Mouse (Mus musculus) midbrain, embryonic 10.5 days (tissue): ENCODE data around the gene Epb41l2. TPM values are rescaled to one million over a fixed set of nuclear protein-coding genes. Genes with fewer than 3 reads are reported as not detected.
A peak's percentile ranks its signal among the peaks of the same experiment; 100 is the strongest.

ENCODE experiments used
- DNase-seq: peaks from one replicate; pipeline ENCODE4 v3.0.0-alpha.2; 2017; ENCODE audit warnings: low spot score
- H3K27ac ChIP-seq: fragments of 300-500 bp; sonication (generic); replicated peaks from 2 replicates; pipeline ENCODE4 v1.5.1; 2016; ENCODE audit warnings: mild to moderate bottlenecking
- H3K27me3 ChIP-seq: fragments of 300-500 bp; sonication (generic); 2 replicates; pipeline ENCODE4 v1.6.1; 2016; ENCODE audit warnings: low read depth, mild to moderate bottlenecking; ENCODE audit not compliant: poor library complexity, severe bottlenecking
- H3K36me3 ChIP-seq: fragments of 300-500 bp; sonication (generic); 2 replicates; pipeline ENCODE4 v1.6.1; 2016; ENCODE audit warnings: mild to moderate bottlenecking, moderate library complexity
- H3K4me1 ChIP-seq: fragments of 300-500 bp; sonication (generic); 2 replicates; pipeline ENCODE4 v1.6.1; 2016
- H3K4me3 ChIP-seq: fragments of 300-500 bp; sonication (generic); 2 replicates; pipeline ENCODE4 v1.5.1; 2016; ENCODE audit warnings: mild to moderate bottlenecking, moderate library complexity
- H3K9me3 ChIP-seq: fragments of 300-500 bp; sonication (generic); replicated peaks from 2 replicates; pipeline ENCODE4 v1.6.1; 2016; ENCODE audit warnings: mild to moderate bottlenecking
- WGBS: fragments of 180-500 bp; shearing (Covaris S2); methylation state at CpG from one replicate; pipeline ENCODE4 v1.1.7; 2016; 5-methylcytosine and 5-hydroxymethylcytosine counted together
- polyA plus RNA-seq: library from polyadenylated mRNA; unstranded; fragments of >200 nt; fragmentation: Nextera tagmentation; extraction: Ambion mirVana; gene quantifications from 2 replicates; pipeline ENCODE4 v1.2.1, GENCODE M21; 2016

The Epb41l2 gene
- polyA plus RNA-seq, 1 experiment from 2014 or later = 43.2 TPM

DNA sequence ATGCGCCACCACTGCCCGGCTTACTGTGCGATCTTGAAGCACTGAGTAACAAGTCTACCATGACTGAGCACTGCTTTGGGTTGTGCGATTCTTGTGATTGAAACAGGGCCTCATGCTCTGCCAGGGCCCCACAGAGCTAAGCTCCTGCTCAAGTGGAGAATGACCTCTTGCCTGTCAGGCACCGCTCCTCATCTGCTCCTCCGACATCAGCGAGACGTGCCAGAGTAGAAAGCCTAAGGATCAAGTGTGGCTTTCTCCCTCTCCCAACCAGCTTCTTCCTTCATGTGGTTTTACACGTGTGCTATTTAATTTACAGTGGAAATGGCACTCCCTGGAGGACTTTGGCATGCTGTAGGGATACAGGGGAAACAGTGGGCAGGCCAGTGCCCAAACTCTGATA is 10.1 kb downstream of the Epb41l2 start:
- WGBS = 83% methylated on average over 9 of the region's 9 CpGs
- no peaks in the 10 kb centered on the region for H3K36me3 ChIP-seq
- H3K27ac ChIP-seq = no peak overlapping the region
- H3K4me1 ChIP-seq = peaks cover 28% of the 10 kb centered on the region
- no peak overlapping the region for H3K4me3 ChIP-seq
- no peaks in the 10 kb centered on the region for H3K27me3 ChIP-seq
- H3K9me3 ChIP-seq = no peaks in the 10 kb centered on the region
- DNase-seq = no peak

DNA sequence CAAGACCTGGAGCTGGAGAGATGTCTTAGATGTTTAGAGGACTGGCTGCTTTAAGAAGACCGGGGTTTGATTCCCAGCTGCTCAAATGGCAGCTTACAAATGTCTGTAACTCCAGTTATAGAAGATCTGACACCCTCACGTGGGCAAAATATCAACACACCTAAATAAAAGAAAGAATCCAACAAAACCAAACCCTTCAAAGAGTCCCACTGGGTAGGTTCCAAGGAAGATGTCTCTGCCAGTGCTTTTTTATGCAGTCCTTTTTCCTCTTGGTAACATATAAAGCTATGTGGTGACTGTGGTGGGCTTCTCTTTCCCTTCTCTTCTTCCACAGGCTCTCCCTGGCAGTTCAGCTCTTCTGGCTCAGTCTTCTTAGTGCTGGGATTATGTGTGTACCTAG is 11.7 kb downstream of the Epb41l2 start:
- Histone ChIP-seq H3K4me1 (peaks cover 28% of the 10 kb centered on the region), H3K4me3 (no peak overlapping the region), H3K36me3 (no peaks in the 10 kb centered on the region), H3K27ac (no peak overlapping the region), H3K9me3 (no peaks in the 10 kb centered on the region), H3K27me3 (no peaks in the 10 kb centered on the region)
- WGBS = 73% methylated on average over 2 of the region's 2 CpGs
- DNase-seq = no peak

GRCm38 (mm10) chr10:25371915-25372371 is 12.3 kb downstream of the Epb41l2 start:
- DNase-seq = no peak
- peaks cover 28% of the 10 kb centered on the region for H3K4me1 ChIP-seq
- H3K27me3 ChIP-seq = no peaks in the 10 kb centered on the region
- no peak overlapping the region for H3K27ac ChIP-seq
- H3K4me3 ChIP-seq = no peak overlapping the region
- no peaks in the 10 kb centered on the region for H3K36me3 ChIP-seq
- no peaks in the 10 kb centered on the region for H3K9me3 ChIP-seq
- 41% methylated on average over 3 of the region's 3 CpGs for WGBS

GRCm38 (mm10) chr10:25372510-25373148 is 13.0 kb downstream of the Epb41l2 start:
- no peaks in the 10 kb centered on the region for H3K27me3 ChIP-seq
- no peak for DNase-seq
- WGBS = 64% methylated on average over 10 of the region's 10 CpGs
- peaks cover 5% of the 10 kb centered on the region; the same call in 1 of the 2 replicates for H3K36me3 ChIP-seq
- H3K27ac ChIP-seq = no peak overlapping the region; the same call in 1 of the 2 replicates
- H3K4me3 ChIP-seq = no peak overlapping the region
- no peaks in the 10 kb centered on the region for H3K9me3 ChIP-seq
- H3K4me1 ChIP-seq = peaks cover 28% of the 10 kb centered on the region

DNA sequence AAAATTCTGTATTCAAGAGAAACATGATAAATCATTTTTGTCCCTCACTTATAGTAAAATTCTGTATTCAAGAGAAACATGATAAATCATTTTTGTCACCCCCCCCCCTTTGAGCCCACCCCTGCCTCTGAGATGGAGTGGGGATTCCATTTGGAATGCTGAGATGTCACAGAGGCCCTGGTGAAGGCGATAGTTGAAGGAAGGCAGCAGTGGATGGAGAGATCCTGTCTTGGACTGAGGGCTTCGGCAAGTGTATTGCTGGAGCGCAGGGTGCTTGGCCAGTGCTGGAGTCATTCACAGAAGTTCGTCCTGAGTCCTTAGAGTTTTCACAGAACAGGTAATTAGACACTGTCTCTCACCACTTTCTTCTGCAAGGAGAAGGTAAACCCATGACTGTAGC is 15.4 kb downstream of the Epb41l2 start:
- Histone ChIP-seq H3K4me3 (no peak overlapping the region), H3K27me3 (no peaks in the 10 kb centered on the region), H3K36me3 (peaks cover 7% of the 10 kb centered on the region; the same call in 1 of the 2 replicates), H3K9me3 (no peaks in the 10 kb centered on the region), H3K27ac (no peak overlapping the region), H3K4me1 (peaks cover 14% of the 10 kb centered on the region)
- DNase-seq = no peak
- WGBS = 90% methylated on average over 4 of the region's 4 CpGs

DNA sequence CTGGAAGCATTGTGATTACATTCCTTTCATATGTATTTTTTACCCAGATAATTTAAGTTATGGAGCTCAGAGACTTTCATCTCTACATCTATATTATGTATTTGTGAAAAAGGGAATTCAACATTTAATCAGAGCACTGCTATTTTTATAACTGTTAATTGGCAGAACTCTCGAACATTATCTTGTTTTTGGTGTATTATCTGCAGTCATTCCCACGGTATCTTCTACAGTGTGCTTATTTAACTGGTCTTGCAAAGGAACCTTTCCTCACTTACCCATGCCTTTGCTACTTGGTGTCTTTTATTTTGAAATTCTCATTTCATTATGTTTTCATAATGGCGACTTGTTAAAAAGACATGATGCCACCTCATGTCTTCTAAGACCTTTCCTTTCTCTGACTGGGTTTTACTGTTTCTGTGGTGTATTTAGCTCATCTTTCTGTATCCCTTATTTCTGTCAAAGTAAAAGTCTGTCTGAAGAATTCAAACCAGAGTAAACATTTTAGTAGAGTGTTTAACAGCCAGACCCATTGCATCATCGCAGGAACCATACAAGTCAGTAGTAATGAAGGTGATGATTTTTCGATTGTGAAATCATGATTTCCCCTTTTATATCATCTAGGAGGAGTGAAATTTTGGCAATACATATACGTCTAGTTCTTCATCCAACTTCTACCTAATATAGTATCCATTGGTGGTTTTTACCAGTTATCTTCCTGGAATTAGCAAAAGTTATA is 21.3 kb downstream of the Epb41l2 start:
- H3K4me1 ChIP-seq = peaks cover 7% of the 10 kb centered on the region
- no peak overlapping the region for H3K4me3 ChIP-seq
- no peaks in the 10 kb centered on the region for H3K27me3 ChIP-seq
- H3K9me3 ChIP-seq = no peaks in the 10 kb centered on the region
- no peak overlapping the region for H3K27ac ChIP-seq
- DNase-seq = no peak
- 86% methylated on average over 6 of the region's 6 CpGs for WGBS
- H3K36me3 ChIP-seq = peaks cover 7% of the 10 kb centered on the region; the same call in 1 of the 2 replicates

DNA sequence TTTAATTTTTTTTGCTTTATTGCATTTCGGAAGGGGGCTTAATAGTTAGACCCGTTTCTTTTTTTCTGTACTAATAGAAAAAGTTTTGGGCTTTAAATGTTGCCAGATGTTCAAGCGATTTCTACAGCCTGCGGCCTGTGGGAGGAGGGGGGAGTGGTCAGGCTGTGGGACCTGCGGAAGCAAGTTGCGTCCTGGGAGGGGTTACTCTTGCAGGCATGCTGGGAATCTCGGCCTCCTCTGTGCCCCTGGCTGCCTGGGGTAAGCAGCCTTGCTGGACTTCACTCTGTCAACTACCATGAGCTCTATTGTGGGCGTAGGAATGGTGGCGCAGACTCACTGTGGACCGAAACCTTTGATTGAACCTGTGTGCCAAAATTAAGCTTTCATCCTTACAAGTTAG is 22.4 kb downstream of the Epb41l2 start:
- Histone ChIP-seq H3K9me3 (no peaks in the 10 kb centered on the region), H3K4me3 (no peak overlapping the region), H3K27ac (no peak overlapping the region), H3K4me1 (peaks cover 16% of the 10 kb centered on the region), H3K36me3 (peaks cover 7% of the 10 kb centered on the region; the same call in 1 of the 2 replicates), H3K27me3 (no peaks in the 10 kb centered on the region)
- 54% methylated on average over 10 of the region's 10 CpGs for WGBS
- peak; percentile 34 for DNase-seq

DNA sequence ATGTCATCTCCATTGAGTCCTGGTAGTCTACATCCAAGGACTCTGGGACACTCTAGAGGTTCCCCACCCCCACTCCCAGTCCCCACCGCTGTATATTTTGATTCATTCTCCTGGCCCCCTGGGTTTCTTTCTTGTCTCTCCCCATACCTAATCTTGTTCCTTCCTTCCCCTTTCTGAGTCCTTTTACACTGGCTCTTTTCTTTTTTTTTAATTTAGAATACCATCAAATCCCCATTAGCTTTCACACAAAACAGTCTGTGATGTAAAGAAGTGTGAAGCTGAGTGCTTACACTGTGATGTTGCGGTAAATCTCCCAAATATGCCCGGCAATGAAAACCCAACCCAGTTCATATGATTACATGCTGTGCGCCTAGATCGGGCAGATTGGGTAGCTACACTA is 23.6 kb downstream of the Epb41l2 start:
- no peaks in the 10 kb centered on the region for H3K36me3 ChIP-seq
- H3K4me1 ChIP-seq = peaks cover 20% of the 10 kb centered on the region
- no peaks in the 10 kb centered on the region for H3K9me3 ChIP-seq
- no peak for DNase-seq
- H3K4me3 ChIP-seq = no peak overlapping the region
- no peak overlapping the region for H3K27ac ChIP-seq
- no peaks in the 10 kb centered on the region for H3K27me3 ChIP-seq
- WGBS = 71% methylated on average over 5 of the region's 5 CpGs

- 91% methylated on average over 10 of the region's 10 CpGs for WGBS
- Histone ChIP-seq H3K4me1 (peaks cover 20% of the 10 kb centered on the region), H3K4me3 (no peak overlapping the region), H3K36me3 (no peaks in the 10 kb centered on the region), H3K27me3 (no peaks in the 10 kb centered on the region), H3K9me3 (no peaks in the 10 kb centered on the region), H3K27ac (no peak overlapping the region)
- no peak for DNase-seq
These were observed 24.8 kb downstream of the Epb41l2 start for GRCm38 (mm10) chr10:25384391-25384790.

DNA sequence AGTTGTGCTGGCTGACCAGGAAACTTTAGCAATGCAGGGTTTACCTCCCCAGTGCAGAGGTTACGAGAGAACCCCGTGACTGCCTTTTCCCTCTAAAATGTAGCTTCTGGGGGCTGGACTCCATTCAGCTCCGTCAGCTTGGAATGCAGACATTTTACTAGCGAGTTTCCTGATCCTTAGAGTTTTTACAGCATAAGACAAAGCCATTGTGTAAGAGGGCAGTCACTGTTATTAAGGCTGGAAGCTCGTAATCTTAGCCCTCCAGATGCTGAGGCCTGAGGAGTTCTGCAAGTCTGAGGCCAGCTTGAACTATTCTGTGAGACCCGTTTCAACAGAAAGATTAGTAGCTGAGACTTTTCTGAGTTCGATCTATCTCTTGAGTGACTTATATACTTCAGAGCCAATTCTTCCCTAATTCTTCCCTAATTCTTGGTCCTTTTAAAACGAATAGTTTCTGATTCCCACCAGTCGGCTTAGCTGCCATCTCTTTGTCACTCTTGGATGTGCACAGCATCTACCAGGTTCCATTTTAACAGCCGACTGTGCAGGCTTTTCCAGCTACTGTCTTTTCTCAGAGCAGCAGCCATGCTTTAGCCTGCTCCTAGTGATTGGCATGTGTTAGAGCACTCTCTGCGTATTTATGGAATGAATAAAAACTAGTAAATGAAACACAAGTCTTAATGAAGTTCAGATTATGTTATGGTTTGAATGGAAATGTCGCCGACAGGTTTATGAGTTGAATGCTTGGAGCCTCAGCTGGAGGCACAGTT is 26.4 kb downstream of the Epb41l2 start:
- Histone ChIP-seq H3K4me1 (peaks cover 20% of the 10 kb centered on the region), H3K27ac (0 out of 2 replicates have a peak overlapping the region, but pooled peaks have one; percentile 9), H3K4me3 (no peak overlapping the region), H3K36me3 (no peaks in the 10 kb centered on the region), H3K9me3 (no peaks in the 10 kb centered on the region), H3K27me3 (no peaks in the 10 kb centered on the region)
- DNase-seq = no peak
- 56% methylated on average over 13 of the region's 13 CpGs for whole genome bisulfite sequencing

DNA sequence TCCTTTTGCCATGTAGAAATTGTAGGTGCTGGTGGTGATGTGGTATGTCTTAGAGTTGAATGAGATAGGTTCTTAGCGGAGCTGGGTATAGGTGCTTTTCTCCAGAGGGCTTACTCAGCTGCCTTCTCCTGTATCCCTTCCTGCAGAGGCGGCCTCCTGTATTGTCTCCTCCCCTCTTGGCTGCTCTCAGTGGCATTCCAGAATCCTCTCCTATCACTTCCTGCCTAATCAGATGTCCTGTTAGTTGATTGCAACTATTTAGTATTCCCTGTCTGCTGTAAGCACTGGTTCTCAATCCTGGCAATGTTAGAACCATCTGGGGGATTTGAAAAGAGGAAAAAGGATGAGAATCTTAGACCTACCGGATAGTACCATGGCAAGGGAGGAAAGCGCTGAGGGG is 27.3 kb downstream of the Epb41l2 start:
- H3K4me1 ChIP-seq = peaks cover 20% of the 10 kb centered on the region
- H3K9me3 ChIP-seq = no peaks in the 10 kb centered on the region
- 83% methylated on average over 4 of the region's 4 CpGs for WGBS
- no peak for DNase-seq
- no peaks in the 10 kb centered on the region for H3K27me3 ChIP-seq
- H3K36me3 ChIP-seq = no peaks in the 10 kb centered on the region
- no peak overlapping the region for H3K27ac ChIP-seq
- no peak overlapping the region for H3K4me3 ChIP-seq

DNA sequence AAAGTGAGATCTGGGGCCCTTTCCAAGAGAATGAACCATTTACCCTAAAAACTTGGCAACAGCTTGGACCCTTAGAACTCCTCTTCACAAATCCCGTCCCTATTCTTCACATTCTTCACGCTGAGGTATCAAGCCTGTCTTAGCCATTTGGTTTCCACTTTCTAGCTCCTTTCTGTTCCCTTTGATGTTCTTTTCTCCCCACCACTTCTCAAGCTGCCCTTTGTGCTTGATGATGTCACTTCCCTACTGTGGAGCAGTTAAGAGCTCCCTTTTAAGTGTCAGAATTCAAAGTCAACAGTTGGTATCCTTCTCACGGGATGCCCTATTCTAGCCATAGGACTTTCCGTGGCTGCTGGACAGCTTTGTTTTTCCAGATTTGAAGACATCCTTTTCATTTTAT is 27.7 kb downstream of the Epb41l2 start:
- Histone ChIP-seq H3K4me1 (peaks cover 18% of the 10 kb centered on the region), H3K27ac (no peak overlapping the region), H3K36me3 (no peaks in the 10 kb centered on the region), H3K27me3 (no peaks in the 10 kb centered on the region), H3K4me3 (no peak overlapping the region), H3K9me3 (no peaks in the 10 kb centered on the region)
- DNase-seq = no peak
- WGBS = 44% methylated on average over 4 of the region's 4 CpGs
